Mouse (Mus musculus) embryonic facial prominence, embryonic 11.5 days (tissue): ENCODE measurements around the gene Olfr639. TPM values are rescaled to one million over a fixed set of nuclear protein-coding genes. Genes with fewer than 3 reads are reported as not detected.

Source experiments
- ATAC-seq: fragments of 200-750 bp; cut with Nextera tagmentation; replicated peaks from 2 replicates; pipeline ENCODE4 v1.8.0; 2017; ENCODE audit warnings: low read depth; ENCODE audit not compliant: insufficient number of reproducible peaks, low FRiP score, low TSS enrichment
- DNase-seq: peaks from one replicate; pipeline ENCODE4 v3.0.0-alpha.2; 2015; ENCODE audit warnings: low spot score
- H3K27ac ChIP-seq: fragments of 300-500 bp; sonication (generic); replicated peaks from 2 replicates; pipeline ENCODE4 v1.5.1; 2014; ENCODE audit warnings: mild to moderate bottlenecking, low read depth, low read length, control low read depth
- H3K27me3 ChIP-seq: fragments of 300-500 bp; sonication (generic); 2 replicates; pipeline ENCODE4 v1.6.1; 2014; ENCODE audit warnings: mild to moderate bottlenecking, low read length, moderate library complexity, mixed read lengths; ENCODE audit not compliant: control insufficient read depth, insufficient read depth
- H3K36me3 ChIP-seq: fragments of 300-500 bp; sonication (generic); replicated peaks from 2 replicates; pipeline ENCODE4 v1.6.1; 2014; ENCODE audit warnings: low read depth, mild to moderate bottlenecking, low read length, moderate library complexity, mixed read lengths; ENCODE audit not compliant: control insufficient read depth, insufficient read depth
- H3K4me1 ChIP-seq: fragments of 300-500 bp; sonication (generic); 2 replicates; pipeline ENCODE4 v1.6.1; 2014; ENCODE audit warnings: low read length, mixed read lengths; ENCODE audit not compliant: control insufficient read depth, insufficient read depth
- H3K4me2 ChIP-seq: fragments of 300-500 bp; sonication (generic); 2 replicates; pipeline ENCODE4 v1.6.1; 2014; ENCODE audit warnings: low read depth, mild to moderate bottlenecking, control low read depth, low read length, moderate library complexity
- H3K4me3 ChIP-seq: fragments of 300-500 bp; sonication (generic); 2 replicates; pipeline ENCODE4 v1.5.1; 2014; ENCODE audit warnings: low read depth, low read length, control low read depth
- H3K9ac ChIP-seq: fragments of 300-500 bp; sonication (generic); replicated peaks from 2 replicates; pipeline ENCODE4 v1.6.1; 2014; ENCODE audit warnings: mild to moderate bottlenecking, control low read depth, low read length
- H3K9me3 ChIP-seq: fragments of 300-500 bp; sonication (generic); replicated peaks from 2 replicates; pipeline ENCODE4 v1.6.1; 2016; ENCODE audit warnings: mild to moderate bottlenecking, low read length, inconsistent platforms, mixed read lengths; ENCODE audit not compliant: control insufficient read depth
- WGBS: fragments of 180-500 bp; shearing (Covaris S2); extraction: QIAGEN DNeasy Blood & Tissue Kit; methylation state at CpG from one replicate; pipeline ENCODE4 v1.1.7; 2014; 5-methylcytosine and 5-hydroxymethylcytosine counted together
- polyA plus RNA-seq: library from polyadenylated mRNA; unstranded; fragments of >200 nt; fragmentation: Nextera tagmentation; extraction: Ambion mirVana; gene quantifications from 2 replicates; pipeline ENCODE4 v1.2.1, GENCODE M21; 2014

Gene Olfr639
- polyA plus RNA-seq: not detected in 2 replicates

DNA sequence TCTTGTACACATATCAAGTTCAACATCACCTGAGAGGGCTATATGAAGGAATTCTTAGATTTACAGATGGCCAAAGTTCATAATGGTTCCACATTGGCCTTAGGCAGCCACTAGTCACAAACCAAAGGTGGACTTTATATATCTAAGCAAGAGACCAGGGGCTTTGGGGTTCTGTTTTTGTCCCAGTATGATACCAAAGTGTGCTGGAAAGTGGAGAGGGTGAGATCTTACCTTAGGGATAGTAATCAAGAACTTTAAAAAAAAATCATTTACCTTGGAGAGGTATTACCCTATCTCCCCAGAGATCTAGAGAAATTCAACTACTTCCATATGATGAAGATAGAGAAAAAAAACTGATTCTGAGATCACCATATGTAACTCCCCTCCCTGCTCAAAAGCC lies at the start of gene Olfr639:
Olfr639 (minus strand) TSS at position 101 of the 400 bp plus-strand sequence.
- H3K4me1 ChIP-seq: no peaks in the 10 kb centered on the region
- H3K4me2 ChIP-seq: no peak within 1 kb of the TSS
- no peaks in the 10 kb centered on the region for H3K36me3 ChIP-seq
- DNase-seq: no peak
- no peak within 1 kb of the TSS for H3K9ac ChIP-seq
- H3K27me3 ChIP-seq: no peaks in the 10 kb centered on the region
- ATAC-seq: no peak
- no peaks in the 10 kb centered on the region for H3K9me3 ChIP-seq
- H3K27ac ChIP-seq: no peak within 1 kb of the TSS
- H3K4me3 ChIP-seq: no peak within 1 kb of the TSS

- no peak within 1 kb of the TSS for H3K4me3 ChIP-seq
- ATAC-seq: no peak
- DNase-seq: no peak
- H3K9ac ChIP-seq: no peak within 1 kb of the TSS
- H3K27me3 ChIP-seq: no peaks in the 10 kb centered on the region
- no peak within 1 kb of the TSS for H3K4me2 ChIP-seq
- 54% methylated on average over 2 of the region's 2 CpGs for WGBS
- no peaks in the 10 kb centered on the region for H3K9me3 ChIP-seq
- no peak within 1 kb of the TSS for H3K27ac ChIP-seq
- H3K36me3 ChIP-seq: no peaks in the 10 kb centered on the region
- H3K4me1 ChIP-seq: no peaks in the 10 kb centered on the region
Measured at GRCm38 (mm10) chr7:104061345-104061744, 44.2 kb upstream of the Olfr639 start, which contains the start of gene 4930516K23Rik. Gene 4930516K23Rik (minus strand): TSS chr7:104061445.

- Histone ChIP-seq H3K4me2 (no peak overlapping the region), H3K27ac (no peak overlapping the region), H3K36me3 (no peaks in the 10 kb centered on the region), H3K9ac (no peak overlapping the region), H3K9me3 (no peaks in the 10 kb centered on the region), H3K4me3 (no peak overlapping the region), H3K27me3 (no peaks in the 10 kb centered on the region), H3K4me1 (no peaks in the 10 kb centered on the region)
- ATAC-seq (no peak), DNase-seq (no peak)
- 90% methylated on average over 1 of the region's 1 CpGs for WGBS
Measured at GRCm38 (mm10) chr7:104059215-104059614, 42.1 kb upstream of the Olfr639 start.

- ATAC-seq (no peak), DNase-seq (no peak)
- H3K27me3 ChIP-seq: no peaks in the 10 kb centered on the region
- WGBS: 96% methylated on average over 1 of the region's 1 CpGs
- no peaks in the 10 kb centered on the region for H3K36me3 ChIP-seq
- H3K27ac ChIP-seq: no peak within 1 kb of the TSS
- H3K4me2 ChIP-seq: no peak within 1 kb of the TSS
- H3K9me3 ChIP-seq: no peaks in the 10 kb centered on the region
- no peak within 1 kb of the TSS for H3K4me3 ChIP-seq
- H3K4me1 ChIP-seq: no peaks in the 10 kb centered on the region
- no peak within 1 kb of the TSS for H3K9ac ChIP-seq
Measured at GRCm38 (mm10) chr7:104052566-104052965, 35.5 kb upstream of the Olfr639 start, which contains the start of gene Olfr642. Gene Olfr642 (minus strand): TSS chr7:104052666.

GRCm38 (mm10) chr7:104050745-104051144 lies 33.6 kb upstream of the Olfr639 start:
- ATAC-seq (no peak), DNase-seq (no peak)
- no peak overlapping the region for H3K27ac ChIP-seq
- no peaks in the 10 kb centered on the region for H3K4me1 ChIP-seq
- no peak overlapping the region for H3K4me2 ChIP-seq
- no peaks in the 10 kb centered on the region for H3K27me3 ChIP-seq
- 78% methylated on average over 4 of the region's 4 CpGs for WGBS
- H3K9me3 ChIP-seq: no peaks in the 10 kb centered on the region
- H3K9ac ChIP-seq: no peak overlapping the region
- no peak overlapping the region for H3K4me3 ChIP-seq
- H3K36me3 ChIP-seq: no peaks in the 10 kb centered on the region

DNA sequence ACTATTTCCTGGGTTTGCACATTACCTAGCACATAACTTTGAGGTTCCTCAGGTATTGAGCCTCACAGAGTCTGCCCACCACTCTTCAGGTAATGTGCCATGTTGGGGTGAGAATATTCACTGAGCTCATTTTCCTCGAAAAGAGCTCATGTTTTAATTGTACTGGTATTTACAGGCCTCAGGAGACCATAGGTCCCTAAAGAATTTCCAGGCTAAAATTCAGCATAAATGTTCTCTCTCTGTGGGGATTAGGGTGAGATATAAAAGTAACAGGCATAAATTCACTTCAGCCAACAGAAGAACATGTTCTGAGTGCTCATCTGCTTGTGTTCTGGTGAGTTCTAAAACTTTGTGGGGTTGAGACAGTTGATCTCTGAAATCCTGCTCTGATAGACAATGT lies 18.0 kb upstream of the Olfr639 start, which contains the start of gene Olfr641:
Olfr641 (plus strand) TSS at position 301 of the 400 bp plus-strand sequence.
- H3K27me3 ChIP-seq: no peaks in the 10 kb centered on the region
- H3K9ac ChIP-seq: no peak within 1 kb of the TSS
- H3K4me2 ChIP-seq: no peak within 1 kb of the TSS
- H3K4me3 ChIP-seq: no peak within 1 kb of the TSS
- no peaks in the 10 kb centered on the region for H3K9me3 ChIP-seq
- H3K36me3 ChIP-seq: no peaks in the 10 kb centered on the region
- no peak for DNase-seq
- no peak for ATAC-seq
- no peak within 1 kb of the TSS for H3K27ac ChIP-seq
- H3K4me1 ChIP-seq: no peaks in the 10 kb centered on the region
- 73% methylated on average over 1 of the region's 1 CpGs for WGBS

GRCm38 (mm10) chr7:104026978-104027377 lies 9.9 kb upstream of the Olfr639 start:
- WGBS: 69% methylated on average over 3 of the region's 3 CpGs
- H3K4me2 ChIP-seq: no peak overlapping the region
- no peak overlapping the region for H3K4me3 ChIP-seq
- H3K27ac ChIP-seq: no peak overlapping the region
- no peaks in the 10 kb centered on the region for H3K4me1 ChIP-seq
- H3K36me3 ChIP-seq: no peaks in the 10 kb centered on the region
- ATAC-seq (no peak), DNase-seq (no peak)
- H3K9me3 ChIP-seq: no peaks in the 10 kb centered on the region
- H3K9ac ChIP-seq: no peak overlapping the region
- H3K27me3 ChIP-seq: no peaks in the 10 kb centered on the region

- Histone ChIP-seq H3K4me1 (no peaks in the 10 kb centered on the region), H3K27ac (no peak within 1 kb of the TSS), H3K4me3 (no peak within 1 kb of the TSS), H3K36me3 (no peaks in the 10 kb centered on the region), H3K4me2 (no peak within 1 kb of the TSS), H3K9me3 (no peaks in the 10 kb centered on the region), H3K27me3 (no peaks in the 10 kb centered on the region), H3K9ac (no peak within 1 kb of the TSS)
- 71% methylated on average over 6 of the region's 6 CpGs for WGBS
- DNase-seq (no peak), ATAC-seq (no peak)
Measured at GRCm38 (mm10) chr7:104025473-104025872, 8.4 kb upstream of the Olfr639 start, which contains the start of gene Olfr640. Gene Olfr640 (minus strand): TSS chr7:104025573.
